Mouse (Mus musculus) heart, embryonic 14.5 days (tissue): ENCODE measurements around the gene Olfm2. TPM values are rescaled to one million over a fixed set of nuclear protein-coding genes. Genes with fewer than 3 reads are reported as not detected.

Experiments
- ATAC-seq: fragments of 200-750 bp; cut with Nextera tagmentation; 2 replicates; pipeline ENCODE4 v1.8.0; 2017; ENCODE audit warnings: low read depth, moderate TSS enrichment; ENCODE audit not compliant: insufficient number of reproducible peaks, insufficient read depth, low FRiP score
- H3K27ac ChIP-seq, 2 experiments: fragments of 200-500 bp in 1 of 2; fragments of 300-500 bp in 1 of 2; sonication (generic) in 1 of 2; replicated peaks in 1 of 2; 2 replicates each; pipeline ENCODE4 v1.5.1; 2012 to 2014; ENCODE audit warnings: low read depth in 2 of 2, low read length in 2 of 2, control low read depth in 1 of 2, mild to moderate bottlenecking in 1 of 2, mixed read lengths in 1 of 2; ENCODE audit not compliant: control insufficient read depth in 1 of 2, insufficient read depth in 1 of 2
- H3K27me3 ChIP-seq: fragments of 300-500 bp; sonication (generic); 2 replicates; pipeline ENCODE4 v1.6.1; 2014; ENCODE audit warnings: mild to moderate bottlenecking, low read length, control low read depth; ENCODE audit not compliant: control insufficient read depth, insufficient read depth
- H3K36me3 ChIP-seq: fragments of 300-500 bp; sonication (generic); 2 replicates; pipeline ENCODE4 v1.6.1; 2014; ENCODE audit warnings: mild to moderate bottlenecking, control low read depth, low read length, mixed read lengths; ENCODE audit not compliant: control insufficient read depth, insufficient read depth
- H3K4me1 ChIP-seq, 2 experiments: fragments of 200-500 bp in 1 of 2; fragments of 300-500 bp in 1 of 2; sonication (generic) in 1 of 2; 2 replicates each; pipeline ENCODE4 v1.6.1; 2012 to 2014; ENCODE audit warnings: low read length in 2 of 2, control low read depth in 1 of 2, mixed read lengths in 1 of 2; ENCODE audit not compliant: control insufficient read depth in 2 of 2, insufficient read depth in 2 of 2
- H3K4me2 ChIP-seq: fragments of 300-500 bp; sonication (generic); 2 replicates; pipeline ENCODE4 v1.6.1; 2014; ENCODE audit warnings: mild to moderate bottlenecking, low read length
- H3K4me3 ChIP-seq, 2 experiments: fragments of 200-500 bp in 1 of 2; fragments of 300-500 bp in 1 of 2; sonication (generic) in 1 of 2; 2 replicates each; pipeline ENCODE4 v1.5.1; 2012 to 2014; ENCODE audit warnings: low read length in 2 of 2, mild to moderate bottlenecking in 2 of 2, control low read depth in 1 of 2, low read depth in 1 of 2, moderate library complexity in 1 of 2; ENCODE audit not compliant: control insufficient read depth in 1 of 2, insufficient read depth in 1 of 2
- H3K9ac ChIP-seq: fragments of 300-500 bp; sonication (generic); 2 replicates; pipeline ENCODE4 v1.6.1; 2014; ENCODE audit warnings: mild to moderate bottlenecking, low read length
- H3K9me3 ChIP-seq: fragments of 300-500 bp; sonication (generic); 2 replicates; pipeline ENCODE4 v1.6.1; 2016; ENCODE audit warnings: low read length, control low read depth; ENCODE audit not compliant: control insufficient read depth
- WGBS: fragments of 180-500 bp; shearing (Covaris S2); extraction: QIAGEN DNeasy Blood & Tissue Kit; methylation state at CpG from one replicate; pipeline ENCODE4 v1.1.7; 2014; 5-methylcytosine and 5-hydroxymethylcytosine counted together
- polyA plus RNA-seq: library from polyadenylated mRNA; unstranded; fragments of >200 nt; fragmentation: Nextera tagmentation; extraction: Ambion mirVana; gene quantifications from 2 replicates; pipeline ENCODE4 v1.2.1, GENCODE M21; 2014

Olfm2 gene
- polyA plus RNA-seq, 1 experiment from 2014 or later = 1.3 TPM

DNA sequence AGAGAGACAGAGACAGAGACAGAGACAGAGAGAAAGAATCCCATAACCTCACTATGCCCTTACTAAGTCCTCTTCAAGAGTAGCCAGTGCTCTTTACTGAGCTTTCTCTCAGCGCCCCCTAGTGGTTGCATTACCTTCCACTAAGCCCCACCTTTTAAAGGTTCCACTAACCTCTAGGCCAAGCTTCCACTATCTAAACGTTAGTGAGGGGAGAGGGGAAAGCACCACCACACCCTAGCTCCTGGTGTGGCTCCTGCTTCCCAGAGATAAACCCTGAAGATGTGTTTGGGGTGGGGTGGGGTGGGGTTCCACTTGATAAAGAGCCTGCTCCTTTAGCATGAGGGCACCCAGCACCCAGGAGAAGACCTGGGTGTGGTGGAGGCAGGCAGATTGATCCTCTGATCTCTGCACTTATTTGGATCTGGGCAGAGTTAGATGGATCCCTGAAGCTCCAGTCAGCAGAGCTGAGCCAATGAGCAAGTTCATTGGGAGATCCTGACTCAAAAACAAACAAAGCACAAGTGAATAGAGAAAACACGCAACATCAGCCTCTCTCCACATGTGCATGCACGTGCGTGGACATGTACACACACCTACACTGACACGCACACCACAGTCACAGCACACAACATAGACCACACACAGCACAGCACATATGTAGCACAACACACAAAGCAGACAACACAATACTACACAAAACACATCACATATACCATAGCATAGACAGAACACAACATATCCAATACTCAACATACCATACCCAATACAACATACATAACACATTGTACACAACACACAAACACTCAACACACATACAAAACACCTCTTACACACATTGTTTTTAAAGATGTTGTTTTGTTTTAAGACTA is 11.2 kb upstream of the Olfm2 start:
- H3K36me3 ChIP-seq = no peaks in the 10 kb centered on the region
- no peak overlapping the region for H3K9ac ChIP-seq
- H3K27me3 ChIP-seq = no peaks in the 10 kb centered on the region
- no peak overlapping the region for H3K27ac ChIP-seq
- 61% methylated on average over 6 of the region's 6 CpGs for WGBS
- H3K4me3 ChIP-seq = no peak overlapping the region
- no peaks in the 10 kb centered on the region for H3K9me3 ChIP-seq
- ATAC-seq = no peak
- no peaks in the 10 kb centered on the region for H3K4me1 ChIP-seq
- no peak overlapping the region for H3K4me2 ChIP-seq

GRCm38 (mm10) chr9:20756081-20756700 is 10.0 kb upstream of the Olfm2 start:
- Histone ChIP-seq H3K4me3 (no peak overlapping the region), H3K9ac (no peak overlapping the region), H3K4me2 (no peak overlapping the region), H3K4me1 (no peaks in the 10 kb centered on the region), H3K9me3 (no peaks in the 10 kb centered on the region), H3K27ac (no peak overlapping the region), H3K36me3 (no peaks in the 10 kb centered on the region), H3K27me3 (no peaks in the 10 kb centered on the region)
- WGBS = 85% methylated on average over 4 of the region's 4 CpGs
- ATAC-seq = no peak

- H3K4me3 ChIP-seq = no peak overlapping the region
- no peak overlapping the region for H3K9ac ChIP-seq
- no peak overlapping the region for H3K4me2 ChIP-seq
- no peaks in the 10 kb centered on the region for H3K9me3 ChIP-seq
- no peak overlapping the region for H3K27ac ChIP-seq
- ATAC-seq = no peak
- WGBS = 76% methylated on average over 2 of the region's 2 CpGs
- no peaks in the 10 kb centered on the region for H3K4me1 ChIP-seq
- H3K36me3 ChIP-seq = no peaks in the 10 kb centered on the region
- H3K27me3 ChIP-seq = no peaks in the 10 kb centered on the region
These were observed 8.2 kb upstream of the Olfm2 start for GRCm38 (mm10) chr9:20754335-20754734.

DNA sequence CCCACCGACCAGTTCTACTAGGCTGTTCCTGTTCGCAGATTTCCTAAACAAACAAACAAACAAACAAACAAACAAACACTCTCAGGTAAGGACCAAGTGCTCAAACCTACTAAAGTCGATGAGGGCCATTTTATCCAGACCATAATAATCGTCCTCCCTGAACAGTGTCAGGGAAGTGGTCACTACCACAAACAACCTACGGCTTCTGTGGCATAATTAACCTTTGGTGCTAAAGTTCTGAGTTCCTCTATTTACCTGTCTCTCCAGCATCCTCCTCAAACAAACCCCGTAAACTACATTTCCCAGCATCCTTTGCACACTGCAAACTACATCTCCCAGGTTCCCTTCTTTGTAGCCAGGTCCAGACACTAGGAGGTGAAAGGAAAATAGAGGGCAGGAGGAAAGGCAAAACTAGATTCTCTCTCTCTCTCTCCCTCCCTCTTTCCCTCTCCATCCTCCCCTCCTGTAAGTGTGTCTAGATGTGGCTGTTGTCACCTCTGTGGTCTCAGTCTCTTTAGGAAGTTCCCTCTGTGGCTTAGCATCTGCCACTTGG is 5.4 kb upstream of the Olfm2 start:
- no peaks in the 10 kb centered on the region for H3K9me3 ChIP-seq
- H3K4me3 ChIP-seq = no peak overlapping the region
- WGBS = 45% methylated on average over 6 of the region's 6 CpGs
- no peak overlapping the region for H3K9ac ChIP-seq
- no peak overlapping the region for H3K4me2 ChIP-seq
- H3K27ac ChIP-seq = no peak overlapping the region
- no peak for ATAC-seq
- no peaks in the 10 kb centered on the region for H3K36me3 ChIP-seq
- H3K4me1 ChIP-seq = no peaks in the 10 kb centered on the region
- H3K27me3 ChIP-seq = peaks cover 21% of the 10 kb centered on the region

GRCm38 (mm10) chr9:20749213-20749612 is 3.1 kb upstream of the Olfm2 start:
- Histone ChIP-seq H3K27me3 (peaks cover 44% of the 10 kb centered on the region), H3K9me3 (0 out of 2 replicates have a peak, but pooled peaks cover under 1% of the 10 kb centered on the region), H3K9ac (no peak overlapping the region), H3K4me1 (peaks cover 0 to 6% of the 10 kb centered on the region in 2 experiments; a peak in 3 of 4 replicates), H3K4me2 (no peak overlapping the region), H3K4me3 (no peak overlapping the region), H3K36me3 (no peaks in the 10 kb centered on the region), H3K27ac (no peak overlapping the region)
- 49% methylated on average over 5 of the region's 5 CpGs for WGBS
- ATAC-seq = no peak

- peaks cover 51% of the 10 kb centered on the region for H3K27me3 ChIP-seq
- no peak for ATAC-seq
- H3K4me2 ChIP-seq = no peak overlapping the region
- no peaks in the 10 kb centered on the region for H3K36me3 ChIP-seq
- whole genome bisulfite sequencing = 51% methylated on average over 3 of the region's 3 CpGs
- no peak overlapping the region for H3K9ac ChIP-seq
- no peak overlapping the region for H3K4me3 ChIP-seq
- peaks cover 4% of the 10 kb centered on the region; the same call in 1 of the 2 replicates for H3K9me3 ChIP-seq
- H3K4me1 ChIP-seq = peaks cover 0 to 6% of the 10 kb centered on the region in 2 experiments; a peak in 3 of 4 replicates
- no peak overlapping the region for H3K27ac ChIP-seq
These were observed 2.4 kb upstream of the Olfm2 start for GRCm38 (mm10) chr9:20748540-20748939.

- no peak overlapping the region for H3K9ac ChIP-seq
- peaks cover 59% of the 10 kb centered on the region for H3K27me3 ChIP-seq
- no peak overlapping the region for H3K27ac ChIP-seq
- H3K4me2 ChIP-seq = no peak overlapping the region
- H3K4me3 ChIP-seq = no peak overlapping the region
- WGBS = 16% methylated on average over 3 of the region's 3 CpGs
- peaks cover 4% of the 10 kb centered on the region; the same call in 1 of the 2 replicates for H3K9me3 ChIP-seq
- peaks cover 0 to 6% of the 10 kb centered on the region in 2 experiments; a peak in 3 of 4 replicates for H3K4me1 ChIP-seq
- no peaks in the 10 kb centered on the region for H3K36me3 ChIP-seq
- ATAC-seq = no peak
These were observed 1.5 kb upstream of the Olfm2 start for GRCm38 (mm10) chr9:20747682-20748081.
